Mouse (Mus musculus): Measurements from ENCODE around the gene Glo1. TPM values are rescaled to one million over a fixed set of nuclear protein-coding genes. Genes with fewer than 3 reads are reported as not detected.
"Not testable (repeated sequence)": the region's sequence is repeated elsewhere in the genome, so short reads cannot be mapped to it uniquely, and the experiment has no call there.

Glo1 gene
- polyA plus RNA-seq, 1 experiment = 122 TPM

- TF ChIP-seq MYOG (IDR thresholded peaks at IDR 0.05; ENCODE audit: control insufficient read depth, extremely low read depth, insufficient read length) (no peak), USF1 (IDR thresholded peaks at IDR 0.05; ENCODE audit: low read depth) (no peak), FOSL1 (IDR thresholded peaks at IDR 0.05; ENCODE audit: insufficient read depth, low read length, poor library complexity, severe bottlenecking) (no peak), CEBPB (IDR thresholded peaks at IDR 0.05; ENCODE audit: low read depth) (no peak), MAX (IDR thresholded peaks at IDR 0.05) (no peak), MYOD1 (IDR thresholded peaks at IDR 0.05; ENCODE audit: control insufficient read depth, insufficient read length, low read depth) (no peak), CTCF (IDR thresholded peaks at IDR 0.05; ENCODE audit: control insufficient read depth, insufficient read depth, insufficient read length) (no peak)
- Histone ChIP-seq H3K4me3 (ENCODE audit: insufficient read depth, poor library complexity, severe bottlenecking) (no peak overlapping the region), H3K27me3 (ENCODE audit: control insufficient read depth, insufficient read depth, insufficient read length) (peaks cover 55% of the 10 kb centered on the region), H3K79me2 (ENCODE audit: control insufficient read depth, insufficient read depth) (no peaks in the 10 kb centered on the region), H3K36me3 (ENCODE audit: control insufficient read depth, insufficient read depth) (no peaks in the 10 kb centered on the region), H3K79me3 (ENCODE audit: low read depth) (no peaks in the 10 kb centered on the region), H3ac (ENCODE audit: control insufficient read depth, insufficient read length, low read depth) (no peak overlapping the region)
These were observed 14.2 kb upstream of the Glo1 start for GRCm38 (mm10) chr17:30640896-30641295.

- Histone ChIP-seq H3K27me3 (ENCODE audit: control insufficient read depth, insufficient read depth, insufficient read length) (peaks cover 51% of the 10 kb centered on the region), H3K79me3 (ENCODE audit: low read depth) (no peaks in the 10 kb centered on the region), H3ac (ENCODE audit: control insufficient read depth, insufficient read length, low read depth) (no peak overlapping the region), H3K79me2 (ENCODE audit: control insufficient read depth, insufficient read depth) (no peaks in the 10 kb centered on the region), H3K36me3 (ENCODE audit: control insufficient read depth, insufficient read depth) (no peaks in the 10 kb centered on the region), H3K4me3 (ENCODE audit: insufficient read depth, poor library complexity, severe bottlenecking) (no peak overlapping the region)
- TF ChIP-seq CEBPB (IDR thresholded peaks at IDR 0.05; ENCODE audit: low read depth) (no peak), CTCF (IDR thresholded peaks at IDR 0.05; ENCODE audit: control insufficient read depth, insufficient read depth, insufficient read length) (no peak), USF1 (IDR thresholded peaks at IDR 0.05; ENCODE audit: low read depth) (no peak), MYOG (IDR thresholded peaks at IDR 0.05; ENCODE audit: control insufficient read depth, extremely low read depth, insufficient read length) (no peak), MYOD1 (IDR thresholded peaks at IDR 0.05; ENCODE audit: control insufficient read depth, insufficient read length, low read depth) (no peak), MAX (IDR thresholded peaks at IDR 0.05) (no peak), FOSL1 (IDR thresholded peaks at IDR 0.05; ENCODE audit: insufficient read depth, low read length, poor library complexity, severe bottlenecking) (no peak)
These were observed 12.3 kb upstream of the Glo1 start for GRCm38 (mm10) chr17:30638996-30639395.

GRCm38 (mm10) chr17:30637714-30638113 lies 11.0 kb upstream of the Glo1 start:
- TF ChIP-seq MAX (IDR thresholded peaks at IDR 0.05) = no peak
- TF ChIP-seq MYOG (IDR thresholded peaks at IDR 0.05; ENCODE audit: control insufficient read depth, extremely low read depth, insufficient read length) = no peak
- TF ChIP-seq FOSL1 (IDR thresholded peaks at IDR 0.05; ENCODE audit: insufficient read depth, low read length, poor library complexity, severe bottlenecking) = no peak
- no peak for TF ChIP-seq CEBPB (IDR thresholded peaks at IDR 0.05; ENCODE audit: low read depth)
- TF ChIP-seq CTCF (IDR thresholded peaks at IDR 0.05; ENCODE audit: control insufficient read depth, insufficient read depth, insufficient read length) = no peak
- no peak for TF ChIP-seq MYOD1 (IDR thresholded peaks at IDR 0.05; ENCODE audit: control insufficient read depth, insufficient read length, low read depth)
- no peak for TF ChIP-seq USF1 (IDR thresholded peaks at IDR 0.05; ENCODE audit: low read depth)
- no peak overlapping the region for H3ac ChIP-seq (ENCODE audit: control insufficient read depth, insufficient read length, low read depth)
- H3K79me2 ChIP-seq (ENCODE audit: control insufficient read depth, insufficient read depth) = no peaks in the 10 kb centered on the region
- H3K4me3 ChIP-seq (ENCODE audit: insufficient read depth, poor library complexity, severe bottlenecking) = no peak overlapping the region
- peaks cover 51% of the 10 kb centered on the region for H3K27me3 ChIP-seq (ENCODE audit: control insufficient read depth, insufficient read depth, insufficient read length)
- H3K79me3 ChIP-seq (ENCODE audit: low read depth) = no peaks in the 10 kb centered on the region
- H3K36me3 ChIP-seq (ENCODE audit: control insufficient read depth, insufficient read depth) = no peaks in the 10 kb centered on the region

GRCm38 (mm10) chr17:30635367-30635766 lies 8.7 kb upstream of the Glo1 start:
- TF ChIP-seq MAX (IDR thresholded peaks at IDR 0.05) (no peak), MYOG (IDR thresholded peaks at IDR 0.05; ENCODE audit: control insufficient read depth, extremely low read depth, insufficient read length) (no peak), USF1 (IDR thresholded peaks at IDR 0.05; ENCODE audit: low read depth) (no peak), CEBPB (IDR thresholded peaks at IDR 0.05; ENCODE audit: low read depth) (no peak), FOSL1 (IDR thresholded peaks at IDR 0.05; ENCODE audit: insufficient read depth, low read length, poor library complexity, severe bottlenecking) (no peak), CTCF (IDR thresholded peaks at IDR 0.05; ENCODE audit: control insufficient read depth, insufficient read depth, insufficient read length) (no peak), MYOD1 (IDR thresholded peaks at IDR 0.05; ENCODE audit: control insufficient read depth, insufficient read length, low read depth) (no peak)

DNA sequence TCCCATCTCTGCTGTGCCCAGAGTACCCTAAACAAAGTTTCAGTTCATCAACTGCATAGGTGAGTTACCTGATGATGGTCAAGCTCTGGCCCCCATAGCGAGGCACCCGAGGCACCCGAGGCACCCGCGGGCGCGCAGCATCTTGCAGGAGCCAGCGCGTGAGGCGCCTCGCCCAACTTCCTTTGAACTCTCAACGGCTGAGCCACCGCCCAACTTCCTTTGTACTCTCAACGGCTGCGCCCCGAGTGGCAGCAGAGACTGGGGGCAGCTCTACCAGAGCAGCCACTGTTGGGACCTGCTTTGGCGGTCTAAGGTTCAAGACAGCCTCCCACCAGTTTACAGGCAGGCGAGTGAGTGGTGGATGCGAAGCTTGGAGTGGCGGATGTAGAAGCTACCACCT lies 2.5 kb downstream of the Glo1 start, which contains the start of gene Dnah8:
Gene Dnah8 (plus strand): TSS at position 223 of the 400 bp plus-strand sequence.
- H3K4me3 ChIP-seq (ENCODE audit: insufficient read depth, poor library complexity, severe bottlenecking); H3K36me3 ChIP-seq (ENCODE audit: control insufficient read depth, insufficient read depth); H3K79me2 ChIP-seq (ENCODE audit: control insufficient read depth, insufficient read depth); H3K27me3 ChIP-seq (ENCODE audit: control insufficient read depth, insufficient read depth, insufficient read length); H3ac ChIP-seq (ENCODE audit: control insufficient read depth, insufficient read length, low read depth); H3K79me3 ChIP-seq (ENCODE audit: low read depth): not testable (repeated sequence)

More at GRCm38 (mm10) chr17:30635367-30635766, 8.7 kb upstream of the Glo1 start:
- Histone ChIP-seq H3K79me2 (ENCODE audit: control insufficient read depth, insufficient read depth) (no peaks in the 10 kb centered on the region), H3K79me3 (ENCODE audit: low read depth) (no peaks in the 10 kb centered on the region), H3K36me3 (ENCODE audit: control insufficient read depth, insufficient read depth) (no peaks in the 10 kb centered on the region), H3ac (ENCODE audit: control insufficient read depth, insufficient read length, low read depth) (no peak overlapping the region), H3K27me3 (ENCODE audit: control insufficient read depth, insufficient read depth, insufficient read length) (peaks cover 45% of the 10 kb centered on the region), H3K4me3 (ENCODE audit: insufficient read depth, poor library complexity, severe bottlenecking) (no peak overlapping the region)

DNA sequence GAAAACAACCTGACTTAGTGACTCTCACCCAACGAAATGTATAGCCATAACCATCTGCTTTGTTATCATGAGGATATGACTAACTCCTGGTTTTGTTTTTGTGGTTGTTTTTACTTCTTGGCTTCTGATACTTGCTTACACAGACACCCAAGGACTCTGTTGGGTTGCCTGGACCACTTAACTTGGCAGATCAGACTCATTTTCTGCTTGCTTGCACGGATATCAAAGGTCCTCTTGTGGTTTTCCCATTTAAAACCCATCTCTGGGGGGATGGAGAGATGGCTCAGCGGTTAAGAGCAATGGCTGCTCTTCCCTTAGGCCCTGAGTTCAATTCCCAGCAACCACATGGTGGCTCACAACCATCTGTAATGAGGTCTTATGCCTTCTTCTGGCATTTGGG lies 3.5 kb downstream of the Glo1 start:
- no peaks in the 10 kb centered on the region for H3K79me2 ChIP-seq (ENCODE audit: control insufficient read depth, insufficient read depth)
- no peak overlapping the region for H3K4me3 ChIP-seq (ENCODE audit: insufficient read depth, poor library complexity, severe bottlenecking)
- H3K27me3 ChIP-seq (ENCODE audit: control insufficient read depth, insufficient read depth, insufficient read length) = no peaks in the 10 kb centered on the region
- TF ChIP-seq CEBPB (IDR thresholded peaks at IDR 0.05; ENCODE audit: low read depth) = no peak
- TF ChIP-seq CTCF (IDR thresholded peaks at IDR 0.05; ENCODE audit: control insufficient read depth, insufficient read depth, insufficient read length) = no peak
- TF ChIP-seq MAX (IDR thresholded peaks at IDR 0.05) = no peak
- TF ChIP-seq USF1 (IDR thresholded peaks at IDR 0.05; ENCODE audit: low read depth) = no peak
- no peak for TF ChIP-seq MYOG (IDR thresholded peaks at IDR 0.05; ENCODE audit: control insufficient read depth, extremely low read depth, insufficient read length)
- no peak for TF ChIP-seq FOSL1 (IDR thresholded peaks at IDR 0.05; ENCODE audit: insufficient read depth, low read length, poor library complexity, severe bottlenecking)
- no peak for TF ChIP-seq MYOD1 (IDR thresholded peaks at IDR 0.05; ENCODE audit: control insufficient read depth, insufficient read length, low read depth)
- no peak overlapping the region for H3ac ChIP-seq (ENCODE audit: control insufficient read depth, insufficient read length, low read depth)
- H3K36me3 ChIP-seq (ENCODE audit: control insufficient read depth, insufficient read depth) = no peaks in the 10 kb centered on the region
- H3K79me3 ChIP-seq (ENCODE audit: low read depth) = no peaks in the 10 kb centered on the region

Measured in C2C12 (cell line).